Comparison of ENCODE assay signal across 28 mouse cellular contexts in genomic region chr11:117772352-117772751, GRCm38 (mm10). TPM values are rescaled to one million over a fixed set of nuclear protein-coding genes. Genes with fewer than 3 reads are reported as not detected.
"Had no signal": no experiment of that assay in that cellular context is flagged by ENCODE, and none has a peak within 500 bp of the region (broad histone marks: within the 10 kb centered on the region; RNA-seq: fewer than 3 reads in every experiment).

No protein-coding gene starts in this region.

- H3K4me1 ChIP-seq: limb, embryonic 12.5 days had no signal

- H3K27ac ChIP-seq: kidney, embryonic 15.5 days; left cerebral cortex, adult 2 months; limb, embryonic 12.5 days; limb, embryonic 15.5 days; liver, embryonic 14.5 days; macrophage; midbrain, embryonic 10.5 days; midbrain, embryonic 13.5 days had no signal

- H3K36me3 ChIP-seq: midbrain, embryonic 10.5 days; midbrain, embryonic 13.5 days had no signal

- H3K4me3 ChIP-seq: kidney, embryonic 15.5 days; left cerebral cortex, adult 2 months; limb, embryonic 12.5 days; limb, embryonic 15.5 days; megakaryocyte, embryonic 14.5 days; midbrain, embryonic 10.5 days; midbrain, embryonic 13.5 days; myocyte had no signal

- ATAC-seq: liver, postnatal 0 days; lung, postnatal 0 days; midbrain, embryonic 13.5 days; midbrain, embryonic 16.5 days had no signal

- DNase-seq: kidney, postnatal 10 days; kidney, postnatal 36 days; layer of hippocampus, postnatal 36 days; left cerebral cortex, postnatal 4 days; liver, postnatal 0 days; lung, embryonic 14.5 days; thymus, adult 18-20 months; thymus, postnatal 36 days had no signal

- H3K9me3 ChIP-seq: kidney, embryonic 15.5 days; limb, embryonic 12.5 days; limb, embryonic 15.5 days; megakaryocyte, embryonic 14.5 days; midbrain, embryonic 10.5 days; midbrain, embryonic 13.5 days had no signal

- H3K4me2 ChIP-seq: kidney, embryonic 15.5 days; limb, embryonic 12.5 days; limb, embryonic 15.5 days; liver, embryonic 11.5 days; lung, embryonic 14.5 days; midbrain, embryonic 13.5 days had no signal

- H3K9ac ChIP-seq: kidney, embryonic 15.5 days; limb, embryonic 12.5 days; limb, embryonic 15.5 days; liver, embryonic 14.5 days; liver, postnatal 0 days; lung, embryonic 14.5 days; midbrain, embryonic 13.5 days had no signal

- H3K27me3 ChIP-seq: kidney, embryonic 15.5 days; limb, embryonic 12.5 days; limb, embryonic 15.5 days; megakaryocyte, embryonic 14.5 days; midbrain, embryonic 13.5 days had no signal

RNA-seq across cellular contexts. Expression of gene 6030468B19Rik, which starts 25.1 kb away (rescaled TPM):
- total RNA-seq: layer of hippocampus, postnatal 10 days; left cerebral cortex, adult 2 months; left cerebral cortex, postnatal 14 days; left cerebral cortex, postnatal 4 days; monocyte, adult 5-6 weeks had no signal
- polyA plus RNA-seq: lung, postnatal 0 days; macrophage; midbrain, embryonic 13.5 days; midbrain, embryonic 16.5 days; myocyte; neural tube, embryonic 14.5 days; testis, adult 2 months; urinary bladder, adult 2 months had no signal

RNA-seq across cellular contexts. Expression of gene Gm20708, which starts 37.1 kb away (rescaled TPM):
- polyA plus RNA-seq: neural tube, embryonic 11.5 days; testis, adult 2 months; urinary bladder, adult 2 months had no signal
